Mouse (Mus musculus): ENCODE data around the gene Ddi2.

Gene Ddi2

DNA sequence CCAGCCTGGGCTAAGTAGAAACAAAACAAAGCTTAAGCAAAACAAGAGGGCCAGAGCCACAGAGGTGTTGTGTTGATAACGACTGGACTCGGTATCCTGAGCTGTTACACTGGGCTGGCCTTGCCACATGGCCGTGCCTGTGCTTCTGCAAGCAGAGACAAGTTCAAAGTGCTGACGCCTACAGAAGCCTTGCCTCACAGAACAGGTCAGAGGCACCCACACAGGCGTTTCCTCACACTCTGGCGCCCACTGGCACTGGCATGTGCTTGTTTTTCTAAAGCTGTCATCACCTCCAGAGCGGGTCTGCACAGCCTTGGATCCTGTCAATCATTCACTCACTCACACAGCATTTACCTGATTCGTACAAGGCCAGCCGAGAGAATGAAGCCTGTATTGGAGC is 18.6 kb upstream of the Ddi2 start:
- no peak for DNase-seq (ENCODE audit: inconsistent ontology term)

DNA sequence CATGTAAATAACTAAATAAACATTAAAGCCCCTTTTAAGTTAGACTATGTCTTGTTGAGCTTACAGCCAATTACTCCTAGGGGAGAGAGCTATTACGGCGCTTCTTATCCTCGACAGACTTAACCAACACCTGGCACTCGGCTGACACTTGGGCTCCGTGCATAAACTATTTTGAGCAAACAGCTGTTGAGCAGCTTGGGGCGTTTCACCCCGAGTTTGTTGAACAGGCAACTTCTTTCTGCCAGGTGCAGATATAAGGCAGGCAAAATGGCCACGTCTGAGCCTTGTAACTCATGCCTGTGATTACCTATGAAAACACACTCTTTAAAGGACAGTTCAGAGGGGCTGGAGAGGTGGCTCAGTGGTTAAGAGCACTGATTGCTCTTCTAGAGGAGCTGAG is 14.8 kb upstream of the Ddi2 start:
- DNase-seq (ENCODE audit: inconsistent ontology term): no peak

- DNase-seq (ENCODE audit: inconsistent ontology term): no peak
Observed at GRCm38 (mm10) chr4:141736856-141737255, 13.6 kb upstream of the Ddi2 start.

- DNase-seq (ENCODE audit: inconsistent ontology term): no peak
Observed at GRCm38 (mm10) chr4:141735206-141735560, 12.0 kb upstream of the Ddi2 start.

DNA sequence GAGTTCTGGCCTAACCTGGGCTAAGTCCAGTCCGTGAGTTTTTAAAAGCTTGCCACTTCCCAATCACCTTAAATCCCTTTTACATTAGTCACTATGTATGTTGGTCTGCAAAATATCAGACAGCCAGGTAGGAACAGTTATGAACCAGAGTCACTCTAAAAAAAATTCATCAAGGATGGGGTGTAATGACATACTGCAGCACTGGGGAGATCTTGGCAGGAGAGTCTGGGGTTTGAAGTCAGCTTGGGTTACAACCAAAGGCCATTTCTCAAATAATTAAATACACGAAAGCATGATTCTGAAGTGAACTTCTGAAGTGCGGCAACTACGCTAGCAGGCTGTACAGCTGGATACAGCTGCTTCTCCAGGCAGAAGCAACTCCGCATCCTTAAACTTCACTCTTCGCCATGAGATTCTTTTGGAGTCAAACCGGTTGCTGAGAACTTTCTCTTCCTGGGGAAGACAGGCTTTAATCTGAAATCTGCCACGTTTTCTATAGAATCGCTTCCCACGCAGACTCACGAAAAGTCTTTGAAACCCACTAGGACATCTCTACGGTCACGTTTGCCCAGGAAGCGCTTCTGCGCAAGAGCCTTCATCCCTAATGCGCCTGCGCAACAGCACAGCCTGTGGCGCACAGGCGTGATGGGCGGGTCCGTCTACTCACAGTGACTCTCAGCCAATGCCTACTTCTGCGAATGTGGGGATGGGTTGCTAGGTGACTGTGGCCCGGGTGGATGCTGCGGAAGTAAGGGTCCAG is 11.4 kb upstream of the Ddi2 start:
- DNase-seq (ENCODE audit: inconsistent ontology term): peak; percentile 86

- DNase-seq (ENCODE audit: inconsistent ontology term): no peak
Observed at GRCm38 (mm10) chr4:141731766-141732165, 8.5 kb upstream of the Ddi2 start.

DNA sequence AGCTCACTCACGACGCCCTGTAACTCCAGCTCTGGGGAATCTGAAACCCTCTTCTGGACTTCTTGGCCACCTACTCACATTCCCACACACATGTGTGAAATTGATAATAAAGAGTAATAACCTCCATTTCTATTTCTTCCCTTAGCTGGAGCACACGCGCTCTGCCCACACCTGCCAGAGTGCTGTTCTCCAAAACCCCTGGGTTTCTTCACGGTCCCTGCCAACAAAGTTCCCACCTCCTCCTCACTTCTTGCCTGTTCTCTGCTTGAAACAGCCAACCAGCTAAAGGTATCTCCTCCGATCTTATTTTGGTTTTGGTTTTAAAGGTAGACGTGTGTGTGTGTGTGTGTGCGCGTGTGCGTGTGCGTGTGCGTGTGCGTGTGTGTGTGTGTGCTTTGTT is 7.2 kb upstream of the Ddi2 start:
- DNase-seq (ENCODE audit: inconsistent ontology term): no peak

DNA sequence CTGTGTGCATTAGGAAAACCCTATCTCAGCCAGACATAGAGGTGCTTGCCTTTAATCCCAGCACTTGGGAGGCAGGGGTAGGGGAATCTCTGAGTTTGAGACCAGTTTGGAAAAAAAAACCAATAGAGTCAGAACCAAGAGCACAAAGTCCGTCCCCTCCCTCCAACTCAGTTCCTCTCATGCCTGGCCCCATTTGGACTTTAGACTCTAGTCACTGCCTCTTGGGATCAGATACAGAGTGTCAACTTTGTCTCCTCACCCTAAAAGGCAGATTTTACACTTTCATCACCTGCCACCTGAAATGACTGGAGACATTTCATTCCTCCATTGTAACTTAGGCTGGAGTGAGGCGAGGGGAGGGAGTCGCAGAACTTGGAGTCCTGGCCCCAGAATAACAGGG is 6.0 kb upstream of the Ddi2 start:
- no peak for DNase-seq (ENCODE audit: inconsistent ontology term)

GRCm38 (mm10) chr4:141725738-141726137 is 2.5 kb upstream of the Ddi2 start:
- no peak for DNase-seq (ENCODE audit: inconsistent ontology term)

- DNase-seq (ENCODE audit: inconsistent ontology term): no peak
Observed at GRCm38 (mm10) chr4:141725277-141725676, 2.1 kb upstream of the Ddi2 start.

DNA sequence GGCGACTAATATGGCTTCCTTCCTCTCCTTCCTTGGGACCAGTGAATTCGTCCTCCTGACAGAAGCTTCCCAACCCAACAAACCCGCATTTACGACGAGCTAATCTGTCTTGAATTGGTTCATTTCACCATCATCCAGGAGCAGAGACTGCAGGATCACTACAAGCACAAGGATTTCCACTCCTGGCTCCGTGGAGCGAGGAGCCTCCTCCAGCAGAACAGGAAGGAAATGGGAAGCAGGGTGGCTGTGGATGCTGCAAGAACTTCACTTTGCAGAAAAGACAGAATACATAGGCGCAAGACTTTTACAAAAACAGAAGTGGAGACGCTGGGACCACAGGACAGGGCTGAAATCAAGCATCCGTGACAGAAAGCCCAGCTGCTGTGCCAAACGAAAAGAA is 1.4 kb upstream of the Ddi2 start:
- DNase-seq (ENCODE audit: inconsistent ontology term): no peak

GRCm38 (mm10) chr4:141723673-141724068 is 452 bp upstream of the Ddi2 start:
- DNase-seq (ENCODE audit: inconsistent ontology term): no peak

DNA sequence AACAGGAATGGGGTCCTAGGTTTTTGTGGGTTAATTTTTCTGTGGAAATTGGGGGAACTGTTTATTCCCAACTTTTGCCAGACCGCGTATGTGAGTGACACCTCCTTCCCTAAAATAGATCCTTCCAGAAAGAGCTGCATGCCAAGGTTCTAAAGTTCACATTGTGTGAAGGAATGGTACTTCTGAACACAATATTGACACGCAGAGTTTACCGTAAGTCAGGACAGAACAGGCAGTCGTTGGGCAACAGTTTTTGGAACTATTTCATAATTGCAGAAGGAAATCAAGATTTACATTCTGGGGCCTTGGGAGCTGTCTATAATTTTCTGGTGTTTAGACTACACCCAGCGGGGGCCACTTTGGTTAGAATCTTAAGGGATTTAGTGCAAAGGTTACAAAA is 1.3 kb downstream of the Ddi2 start:
- peak; percentile 8 for DNase-seq (ENCODE audit: inconsistent ontology term)

GRCm38 (mm10) chr4:141720761-141721523 is 2.3 kb downstream of the Ddi2 start:
- DNase-seq (ENCODE audit: inconsistent ontology term): no peak

DNA sequence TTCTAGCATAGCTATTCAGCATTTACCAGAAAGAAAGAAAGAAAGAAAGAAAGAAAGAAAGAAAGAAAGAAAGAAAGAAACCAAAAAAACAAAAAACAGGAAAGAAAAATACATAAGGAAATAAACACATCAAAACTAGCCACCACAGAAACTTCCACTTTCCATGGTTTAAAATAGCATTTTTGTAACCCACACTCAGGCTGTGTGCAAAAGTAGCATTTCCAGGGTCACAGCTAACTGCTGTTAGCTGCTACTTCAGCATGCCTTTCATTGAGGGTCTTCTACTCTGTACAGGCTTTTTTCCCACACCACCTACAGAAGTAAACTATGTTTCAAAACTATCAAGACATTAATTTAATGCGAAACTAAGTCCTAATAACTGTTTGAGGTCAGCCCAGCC is 3.9 kb downstream of the Ddi2 start:
- DNase-seq (ENCODE audit: inconsistent ontology term): no peak

- no peak for DNase-seq (ENCODE audit: inconsistent ontology term)
Observed at GRCm38 (mm10) chr4:141717633-141718032, 5.6 kb downstream of the Ddi2 start.

GRCm38 (mm10) chr4:141715027-141715426 is 8.2 kb downstream of the Ddi2 start:
- DNase-seq (ENCODE audit: inconsistent ontology term): no peak

- DNase-seq (ENCODE audit: inconsistent ontology term): no peak
Observed at GRCm38 (mm10) chr4:141713598-141714142, 9.5 kb downstream of the Ddi2 start.

- DNase-seq (ENCODE audit: inconsistent ontology term): no peak
Observed at GRCm38 (mm10) chr4:141711250-141711649, 12.0 kb downstream of the Ddi2 start.

DNA sequence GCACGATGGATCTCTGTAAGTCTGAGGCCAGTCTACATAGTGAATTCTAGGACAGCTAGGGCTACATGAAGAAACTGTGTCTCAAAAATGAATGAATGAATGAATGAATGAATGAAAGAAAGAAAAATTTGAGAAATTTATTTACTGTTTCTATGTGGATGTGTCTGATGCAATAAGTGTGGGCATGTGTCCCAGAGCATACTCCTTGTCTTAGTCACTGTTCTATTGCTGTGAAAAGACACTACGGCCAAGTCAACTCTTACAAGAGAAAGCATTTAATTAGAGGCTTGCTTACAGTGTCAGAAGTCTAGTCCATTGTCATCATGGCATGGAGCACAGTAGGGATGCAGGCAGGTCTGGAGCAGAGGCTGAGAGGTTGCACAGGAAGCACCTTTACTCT is 14.2 kb downstream of the Ddi2 start:
- DNase-seq (ENCODE audit: inconsistent ontology term): peak; percentile 72

- DNase-seq (ENCODE audit: inconsistent ontology term): no peak
Observed at GRCm38 (mm10) chr4:141708005-141708404, 15.2 kb downstream of the Ddi2 start.

GRCm38 (mm10) chr4:141705331-141705730 is 17.9 kb downstream of the Ddi2 start:
- DNase-seq (ENCODE audit: inconsistent ontology term): peak; percentile 74

DNA sequence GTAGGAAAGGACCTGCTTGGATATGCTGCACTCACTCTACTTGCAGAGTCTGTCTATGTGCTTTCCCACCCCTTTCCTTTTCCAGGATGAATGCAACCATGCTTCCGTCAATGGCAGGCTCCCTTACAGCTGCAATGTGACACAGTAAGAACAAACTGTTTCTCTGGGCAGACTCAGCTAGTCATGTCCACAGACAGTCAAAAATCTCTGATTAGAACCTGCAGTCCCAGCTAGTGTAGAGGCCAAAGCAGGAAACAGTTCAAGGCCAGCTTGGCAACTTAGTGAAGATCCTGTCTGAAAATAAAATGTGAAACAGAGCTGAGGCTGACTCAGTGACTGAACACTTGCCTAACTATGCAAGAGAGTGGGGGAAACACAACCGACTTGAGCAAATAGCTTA is 18.6 kb downstream of the Ddi2 start:
- DNase-seq (ENCODE audit: inconsistent ontology term): no peak

All from Muller cell, postnatal 12 days (primary cell).